Mouse (Mus musculus): ENCODE results near the gene Alkbh6.

GRCm38 (mm10) chr7:30297266-30297665, 11.3 kb upstream of the Alkbh6 start:
- TF ChIP-seq MAFK (IDR thresholded peaks at IDR 0.05; ENCODE audit: insufficient read depth, low read depth, low read length) (no peak), HCFC1 (IDR thresholded peaks at IDR 0.05; ENCODE audit: borderline replicate concordance, insufficient read depth, low read length) (no peak), CHD2 (IDR thresholded peaks at IDR 0.05; ENCODE audit: low read depth, low read length) (no peak), ZC3H11A (IDR thresholded peaks at IDR 0.05; ENCODE audit: borderline replicate concordance, low read depth, low read length) (no peak), ZNF384 (IDR thresholded peaks at IDR 0.05; ENCODE audit: low read depth, low read length) (no peak)

All from ES-E14 (cell line).